In genomic region chr7:4526341-4527301, GRCm38 (mm10) we compare ENCODE assay signal across 9 mouse cellular contexts. TPM values are rescaled to one million over a fixed set of nuclear protein-coding genes. Genes with fewer than 3 reads are reported as not detected.
DNase-seq lines count a peak whose midpoint lies in the region; ATAC-seq lines count a peak whose summit lies in the region.
"Had no signal": no experiment of that assay in that cellular context is flagged by ENCODE, and none has a peak within 500 bp of the region (broad histone marks: within the 10 kb centered on the region; RNA-seq: fewer than 3 reads in every experiment).

No protein-coding gene starts in this region.

- peak; percentile 71 to 77 for DNase-seq in left cerebral cortex, adult 18-20 months (ENCODE audit: low spot score in 2 of 2)
- no peak for DNase-seq in left cerebral cortex, adult 11 months (ENCODE audit: low spot score)
- peak; percentile 89 for DNase-seq in embryo, embryonic 9.5 days (ENCODE audit: extremely low spot score)
- peak; percentile 52 for DNase-seq in gonadal fat pad, adult 2 months (ENCODE audit: low read depth)
- DNase-seq in spleen, postnatal 14 days (ENCODE audit: low spot score in 2 of 2): peak; percentile 35 to 54

- WGBS in intestine, embryonic 16.5 days: 20% methylated on average over 40 of the region's 40 CpGs
- WGBS in limb, embryonic 13.5 days: 22% methylated on average over 40 of the region's 40 CpGs
- WGBS in midbrain, embryonic 15.5 days: 22% methylated on average over 40 of the region's 40 CpGs

- H3K9ac ChIP-seq in intestine, embryonic 16.5 days (ENCODE audit: low read depth, low read length): peak overlapping the region; percentile 64
- peak overlapping the region; percentile 60 for H3K9ac ChIP-seq in limb, embryonic 13.5 days
- 0 out of 2 replicates have a peak overlapping the region, but pooled peaks have one; percentile 20 for H3K9ac ChIP-seq in midbrain, embryonic 15.5 days

- H3K36me3 ChIP-seq in intestine, embryonic 16.5 days (ENCODE audit: control insufficient read depth, insufficient read depth, low read length): no peaks in the 10 kb centered on the region
- no peaks in the 10 kb centered on the region for H3K36me3 ChIP-seq in limb, embryonic 13.5 days
- no peaks in the 10 kb centered on the region for H3K36me3 ChIP-seq in midbrain, embryonic 15.5 days (replicated peaks)

- ATAC-seq in intestine, embryonic 16.5 days: peak; percentile 94
- ATAC-seq in limb, embryonic 13.5 days (ENCODE audit: low FRiP score, low read depth): peak; percentile 94
- ATAC-seq in midbrain, embryonic 15.5 days (replicated peaks): peak; percentile 94
- ATAC-seq: Patski had no signal

- H3K9me3 ChIP-seq in intestine, embryonic 16.5 days (ENCODE audit: control insufficient read depth, low read length): no peaks in the 10 kb centered on the region
- H3K9me3 ChIP-seq in limb, embryonic 13.5 days: no peaks in the 10 kb centered on the region
- no peaks in the 10 kb centered on the region for H3K9me3 ChIP-seq in midbrain, embryonic 15.5 days

- H3K4me3 ChIP-seq in intestine, embryonic 16.5 days (ENCODE audit: low read length): peak overlapping the region; percentile 42
- peak overlapping the region; percentile 38 for H3K4me3 ChIP-seq in limb, embryonic 13.5 days
- H3K4me3 ChIP-seq in midbrain, embryonic 15.5 days: peak overlapping the region; percentile 34

- H3K4me1 ChIP-seq in intestine, embryonic 16.5 days (ENCODE audit: control insufficient read depth, insufficient read depth, low read length): 0 out of 2 replicates have a peak, but pooled peaks cover 2% of the 10 kb centered on the region
- H3K4me1 ChIP-seq in limb, embryonic 13.5 days: peaks cover 20% of the 10 kb centered on the region
- peaks cover 15% of the 10 kb centered on the region; the same call in 1 of the 2 replicates for H3K4me1 ChIP-seq in midbrain, embryonic 15.5 days

- peak overlapping the region; percentile 71 for H3K4me2 ChIP-seq in intestine, embryonic 16.5 days (ENCODE audit: low read depth, low read length)
- peak overlapping the region; percentile 63 for H3K4me2 ChIP-seq in limb, embryonic 13.5 days (replicated peaks)
- H3K4me2 ChIP-seq in midbrain, embryonic 15.5 days: peak overlapping the region; percentile 60

- H3K27me3 ChIP-seq in intestine, embryonic 16.5 days (replicated peaks; ENCODE audit: control insufficient read depth, insufficient read depth, low read length): no peaks in the 10 kb centered on the region
- peaks cover 7% of the 10 kb centered on the region; the same call in 1 of the 2 replicates for H3K27me3 ChIP-seq in limb, embryonic 13.5 days
- peaks cover 11% of the 10 kb centered on the region for H3K27me3 ChIP-seq in midbrain, embryonic 15.5 days (replicated peaks)
- H3K27me3 ChIP-seq: Patski had no signal

- no peak overlapping the region for H3K27ac ChIP-seq in intestine, embryonic 16.5 days (ENCODE audit: low read length)
- peak overlapping the region; percentile 56; the same call in 1 of the 2 replicates for H3K27ac ChIP-seq in limb, embryonic 13.5 days
- peak overlapping the region; percentile 59; the same call in 1 of the 2 replicates for H3K27ac ChIP-seq in midbrain, embryonic 15.5 days

RNA-seq across cellular contexts. Expression of gene Tnni3, which starts 2.6 kb away (rescaled TPM):
- total RNA-seq in left cerebral cortex, adult 18-20 months (2021): 1 to 10 TPM in 1 of 2 experiments, under 1 TPM in 1; 0.88 to 1.3 TPM
- polyA plus RNA-seq in gonadal fat pad, adult 2 months (2012; rRNA removed): 2.5 and 5.1 TPM in 2 replicates
- 1.6 TPM in 2 replicates for polyA plus RNA-seq in intestine, embryonic 16.5 days (2015; fragmentation: Nextera tagmentation; extraction: Ambion mirVana)
- polyA plus RNA-seq in limb, embryonic 13.5 days (2015; fragmentation: Nextera tagmentation; extraction: Ambion mirVana): 4.9 and 5.5 TPM in 2 replicates
- polyA plus RNA-seq in midbrain, embryonic 15.5 days (2015; fragmentation: Nextera tagmentation; extraction: Ambion mirVana): 1.4 and 3.5 TPM in 2 replicates

RNA-seq across cellular contexts. Expression of gene Dnaaf3, which starts 5.6 kb away (rescaled TPM):
- under 1 TPM; 0.23 to 0.37 TPM for total RNA-seq in left cerebral cortex, adult 18-20 months (2021)
- polyA plus RNA-seq in gonadal fat pad, adult 2 months (2012; rRNA removed): 4.7 and 5.5 TPM in 2 replicates
- polyA plus RNA-seq in intestine, embryonic 16.5 days (2015; fragmentation: Nextera tagmentation; extraction: Ambion mirVana): 1.1 and 1.3 TPM in 2 replicates
- 3.0 and 3.3 TPM in 2 replicates for polyA plus RNA-seq in limb, embryonic 13.5 days (2015; fragmentation: Nextera tagmentation; extraction: Ambion mirVana)
- 2.3 and 2.8 TPM in 2 replicates for polyA plus RNA-seq in midbrain, embryonic 15.5 days (2015; fragmentation: Nextera tagmentation; extraction: Ambion mirVana)

RNA-seq across cellular contexts. Expression of gene Tnnt1, which starts 10.4 kb away (rescaled TPM):
- 10 to 100 TPM in 1 of 2 experiments, 1 to 10 TPM in 1; 7.6 to 11.7 TPM for total RNA-seq in left cerebral cortex, adult 18-20 months (2021)
- polyA plus RNA-seq in gonadal fat pad, adult 2 months (2012; rRNA removed): 4.9 and 8.0 TPM in 2 replicates
- 23.0 and 23.2 TPM in 2 replicates for polyA plus RNA-seq in intestine, embryonic 16.5 days (2015; fragmentation: Nextera tagmentation; extraction: Ambion mirVana)
- 298 and 309 TPM in 2 replicates for polyA plus RNA-seq in limb, embryonic 13.5 days (2015; fragmentation: Nextera tagmentation; extraction: Ambion mirVana)
- 4.1 and 4.3 TPM in 2 replicates for polyA plus RNA-seq in midbrain, embryonic 15.5 days (2015; fragmentation: Nextera tagmentation; extraction: Ambion mirVana)
- polyA plus RNA-seq: Patski had no signal

RNA-seq across cellular contexts. Expression of gene Syt5, which starts 20.7 kb away (rescaled TPM):
- total RNA-seq in left cerebral cortex, adult 18-20 months (2021): 100 to 1,000 TPM; 281 to 299 TPM
- polyA plus RNA-seq in gonadal fat pad, adult 2 months (2012; rRNA removed): 0.09 and 0.81 TPM in 2 replicates
- polyA plus RNA-seq in intestine, embryonic 16.5 days (2015; fragmentation: Nextera tagmentation; extraction: Ambion mirVana): 5.9 and 6.8 TPM in 2 replicates
- 5.5 and 6.0 TPM in 2 replicates for polyA plus RNA-seq in limb, embryonic 13.5 days (2015; fragmentation: Nextera tagmentation; extraction: Ambion mirVana)
- 155 and 162 TPM in 2 replicates for polyA plus RNA-seq in midbrain, embryonic 15.5 days (2015; fragmentation: Nextera tagmentation; extraction: Ambion mirVana)

RNA-seq across cellular contexts. Expression of gene Ppp1r12c, which starts 25.1 kb away (rescaled TPM):
- total RNA-seq in left cerebral cortex, adult 18-20 months (2021): 100 to 1,000 TPM; 154 TPM
- 57.8 and 59.3 TPM in 2 replicates for polyA plus RNA-seq in gonadal fat pad, adult 2 months (2012; rRNA removed)
- 17.0 and 17.3 TPM in 2 replicates for polyA plus RNA-seq in intestine, embryonic 16.5 days (2015; fragmentation: Nextera tagmentation; extraction: Ambion mirVana)
- polyA plus RNA-seq in limb, embryonic 13.5 days (2015; fragmentation: Nextera tagmentation; extraction: Ambion mirVana): 43.8 and 50.2 TPM in 2 replicates
- polyA plus RNA-seq in midbrain, embryonic 15.5 days (2015; fragmentation: Nextera tagmentation; extraction: Ambion mirVana): 50.3 and 51.3 TPM in 2 replicates

Comparison
In these comparisons a context has a peak if more than half of its experiments do, and no peak if none do; other contexts are left out.
1. RNA of gene Tnnt1, which starts 10.4 kb away (polyA plus RNA-seq): 298 to 309 TPM in limb, embryonic 13.5 days; 23.0 to 23.2 TPM in intestine, embryonic 16.5 days, 4.9 to 8.0 TPM in gonadal fat pad, adult 2 months and 4.1 to 4.3 TPM in midbrain, embryonic 15.5 days; every median in the first group is over 10 times any median in the second.
2. Peak in every context shown above with its lines, with median percentiles within 50 percentile points of each other: ATAC-seq, H3K4me2 ChIP-seq, H3K4me3 ChIP-seq and H3K9ac ChIP-seq.